Mouse (Mus musculus) MEL (cell line): ENCODE results near the gene Tert.

Experiments used
- CTCF ChIP-seq, 3 experiments: IDR thresholded peaks in 2 of 3; conservative IDR thresholded peaks in 1 of 3; 2 replicates each; pipeline ENCODE4 v1.5.1; 2011 to 2012; ENCODE audit warnings: low read length in 3 of 3, low read depth in 2 of 3, mild to moderate bottlenecking in 2 of 3, improper control_type of control experiment in 1 of 3, inconsistent platforms in 1 of 3, mixed read lengths in 1 of 3, moderate library complexity in 1 of 3; ENCODE audit not compliant: control insufficient read depth in 1 of 3, insufficient read depth in 1 of 3, poor library complexity in 1 of 3, severe bottlenecking in 1 of 3
- ELF1 ChIP-seq: IDR thresholded peaks from 2 replicates; pipeline ENCODE4 v1.6.1; 2014; ENCODE audit warnings: low read depth, mild to moderate bottlenecking, inconsistent platforms, low read length, improper control_type of control experiment, moderate library complexity
- POLR2A ChIP-seq, 2 experiments: IDR thresholded peaks; 2 replicates each; pipeline ENCODE4 v1.6.1; 2011 to 2012; ENCODE audit warnings: low read length in 2 of 2, mild to moderate bottlenecking in 2 of 2, control low read depth in 1 of 2, improper control_type of control experiment in 1 of 2, low read depth in 1 of 2, moderate library complexity in 1 of 2; ENCODE audit not compliant: control insufficient read depth in 1 of 2, insufficient read depth in 1 of 2, poor library complexity in 1 of 2
- RAD21 ChIP-seq: IDR thresholded peaks from 2 replicates; pipeline ENCODE4 v1.6.1; 2011; ENCODE audit warnings: mild to moderate bottlenecking, low read depth, low read length, improper control_type of control experiment
- SMC3 ChIP-seq: IDR thresholded peaks from 2 replicates; pipeline ENCODE4 v1.6.1; 2011; ENCODE audit warnings: low read depth, low read length, improper control_type of control experiment

DNA sequence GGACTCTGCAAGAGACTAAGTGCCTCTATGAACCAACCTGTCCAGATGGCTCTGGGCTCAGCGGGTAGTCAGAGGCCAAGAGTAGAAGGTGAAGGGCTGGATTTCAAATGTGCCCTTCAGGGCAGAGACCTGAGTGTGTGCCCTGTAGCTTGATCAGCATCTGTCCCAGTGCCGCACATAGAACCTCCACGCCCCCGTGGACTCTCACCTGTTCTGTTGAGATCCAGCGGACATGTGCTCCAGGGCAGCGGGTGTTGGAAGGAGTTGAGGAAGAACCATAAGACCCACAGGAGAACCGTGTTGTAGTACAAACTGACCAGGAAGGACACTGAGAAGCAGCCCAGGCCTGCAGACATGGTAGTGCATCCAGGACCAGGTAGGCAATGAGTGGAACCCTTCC, 48.5 kb downstream of the Tert start:
- TF ChIP-seq SMC3 (no peak), CTCF (IDR thresholded peaks at IDR 0.05 in 2 of 3, conservative IDR thresholded peaks at IDR 0.05 in 1 of 3; ENCODE audit: control insufficient read depth in 1 of 3, insufficient read depth in 1 of 3, low read depth in 2 of 3, low read length in 3 of 3, poor library complexity in 1 of 3, severe bottlenecking in 1 of 3) (no peak), ELF1 (no peak), POLR2A (IDR thresholded peaks at IDR 0.05; ENCODE audit: control insufficient read depth in 1 of 2, insufficient read depth in 1 of 2, low read depth in 1 of 2, low read length in 2 of 2, poor library complexity in 1 of 2) (no peak), RAD21 (no peak)
